Mouse (Mus musculus): ENCODE measurements around the gene Olfr981.
"Not testable (repeated sequence)": the region's sequence is repeated elsewhere in the genome, so short reads cannot be mapped to it uniquely, and the experiment has no call there.

The Olfr981 gene

DNA sequence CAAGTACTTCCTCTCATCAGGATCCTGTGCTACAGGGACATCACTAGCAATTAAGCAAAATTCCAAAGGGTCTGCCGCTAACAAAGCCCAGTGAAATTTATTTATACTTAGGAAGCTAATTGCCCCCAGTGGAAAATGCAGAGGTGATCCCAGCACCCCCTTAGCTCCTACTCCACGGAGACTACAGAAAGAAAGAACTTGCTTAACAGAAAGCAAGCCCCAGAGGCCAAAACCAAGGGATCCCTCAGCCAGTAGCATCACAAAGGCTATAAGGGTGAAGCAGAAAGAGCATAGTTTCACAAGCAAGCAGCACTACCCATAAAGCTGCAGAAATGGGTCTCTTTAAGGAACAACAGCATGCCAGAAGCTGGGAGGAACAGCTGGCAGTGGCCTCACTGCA, at the start of gene Olfr981:
Olfr981 (plus strand) TSS at position 301 of the 400 bp plus-strand sequence.
- DNase-seq = no peak

DNA sequence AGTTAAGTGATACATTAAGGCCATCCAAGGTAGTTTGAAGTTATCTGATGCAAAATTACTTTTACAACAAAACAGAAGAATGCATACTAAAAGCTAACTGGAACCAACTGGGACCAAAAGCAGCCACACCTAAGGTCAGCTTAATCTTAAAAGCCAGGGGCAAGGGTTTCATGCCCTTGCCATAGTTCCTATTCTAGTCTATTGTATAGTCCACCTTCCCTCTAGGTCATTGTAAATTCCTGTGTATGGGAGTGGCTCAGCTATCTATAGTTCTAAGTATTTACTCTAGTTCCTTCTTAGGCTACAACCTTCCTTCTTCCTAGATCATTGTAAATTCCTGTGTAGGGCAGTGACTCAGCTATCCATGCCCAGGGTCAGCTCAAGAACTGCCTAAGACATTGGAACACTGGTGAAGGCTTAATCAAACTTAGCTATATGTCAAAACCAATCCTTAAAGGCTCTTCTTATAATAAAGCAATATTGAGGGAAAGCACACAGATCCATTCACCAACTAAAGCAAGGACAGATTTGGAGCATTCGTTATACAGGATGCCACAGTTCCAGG, 44.6 kb upstream of the Olfr981 start:
- not testable (repeated sequence) for DNase-seq

DNA sequence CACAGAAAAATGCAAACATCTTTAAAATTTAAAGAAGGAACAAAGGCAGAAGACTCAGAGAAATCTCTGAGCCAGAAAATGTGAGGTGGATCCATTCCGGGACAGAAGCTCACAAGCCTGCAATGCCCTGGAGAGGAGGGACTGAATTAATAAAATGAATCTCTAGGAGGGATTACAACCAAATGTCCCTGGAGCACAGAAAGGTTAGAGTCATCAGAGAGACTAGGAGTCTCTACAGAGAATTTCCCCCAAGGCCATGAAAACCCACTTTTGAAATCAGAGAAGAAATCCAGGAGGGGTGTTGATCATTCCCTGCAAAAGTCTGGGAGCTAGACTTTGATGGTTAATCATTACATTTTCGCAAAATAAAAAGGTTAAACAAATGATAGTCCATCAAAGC, 29.5 kb upstream of the Olfr981 start, which contains the start of gene Olfr978:
Olfr978 (plus strand) TSS at position 301 of the 400 bp plus-strand sequence.
- DNase-seq = no peak

DNA sequence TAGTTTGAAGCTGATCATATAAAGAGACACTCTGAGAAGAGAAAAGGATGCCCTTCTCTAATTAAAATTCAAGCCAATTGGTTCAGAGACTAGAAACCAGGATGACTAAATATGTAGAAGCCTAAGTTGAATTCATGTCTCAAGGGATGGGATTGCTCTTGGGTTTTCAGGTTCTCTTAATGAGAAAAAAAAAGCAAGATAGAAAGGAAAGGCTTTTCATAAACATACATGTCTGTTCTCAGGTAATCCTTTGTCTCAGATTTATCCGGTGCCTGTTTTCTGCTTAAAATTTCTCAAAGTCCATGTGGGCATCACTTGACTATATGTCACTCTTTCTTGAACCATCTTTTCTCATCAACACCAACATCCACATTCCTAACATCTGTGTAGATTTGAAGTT, 17.9 kb upstream of the Olfr981 start, which contains the start of gene Olfr979:
Olfr979 (minus strand) TSS at position 101 of the 400 bp plus-strand sequence.
- no peak for DNase-seq

DNA sequence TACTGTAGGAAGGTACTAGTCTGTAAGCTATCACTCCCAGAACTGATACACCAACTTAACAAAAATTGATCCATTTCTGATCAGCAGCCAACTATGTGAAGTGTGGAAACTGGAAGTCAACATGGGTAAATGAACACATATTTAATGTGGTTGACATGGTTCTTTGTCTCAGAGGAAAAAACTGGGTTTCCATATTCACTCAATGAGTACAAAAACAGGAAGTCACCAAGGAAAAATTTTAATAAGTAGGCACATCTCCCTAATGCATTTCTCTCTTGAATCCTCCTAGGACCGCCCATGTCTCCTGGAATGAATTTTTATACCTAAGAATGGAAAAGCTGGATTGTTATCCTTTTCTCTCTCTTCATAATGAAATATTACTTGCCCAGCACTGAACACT, 11.8 kb upstream of the Olfr981 start, which contains the start of gene Olfr980:
Olfr980 (minus strand) TSS at position 101 of the 400 bp plus-strand sequence.
- no peak for DNase-seq

DNA sequence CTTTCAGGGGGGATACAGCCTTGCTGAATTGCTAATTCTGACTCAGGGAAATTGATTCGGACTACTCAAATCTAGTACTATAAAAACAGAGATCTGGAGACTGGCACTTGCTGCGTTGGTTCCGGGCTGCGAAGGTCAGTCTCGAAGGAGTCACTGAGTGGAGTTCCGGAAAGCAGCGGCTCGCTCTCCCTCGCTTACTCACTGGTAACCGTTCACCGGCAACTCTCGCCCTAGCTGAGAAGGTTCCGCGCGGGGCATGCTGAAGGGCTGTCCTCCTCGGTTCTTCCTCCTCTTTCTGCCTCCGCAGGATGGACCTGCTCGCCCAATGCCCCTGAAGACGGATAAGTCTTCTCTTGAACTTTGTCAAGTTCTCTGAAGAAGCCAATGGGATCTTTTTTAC, 28.9 kb downstream of the Olfr981 start:
- DNase-seq = no peak

DNA sequence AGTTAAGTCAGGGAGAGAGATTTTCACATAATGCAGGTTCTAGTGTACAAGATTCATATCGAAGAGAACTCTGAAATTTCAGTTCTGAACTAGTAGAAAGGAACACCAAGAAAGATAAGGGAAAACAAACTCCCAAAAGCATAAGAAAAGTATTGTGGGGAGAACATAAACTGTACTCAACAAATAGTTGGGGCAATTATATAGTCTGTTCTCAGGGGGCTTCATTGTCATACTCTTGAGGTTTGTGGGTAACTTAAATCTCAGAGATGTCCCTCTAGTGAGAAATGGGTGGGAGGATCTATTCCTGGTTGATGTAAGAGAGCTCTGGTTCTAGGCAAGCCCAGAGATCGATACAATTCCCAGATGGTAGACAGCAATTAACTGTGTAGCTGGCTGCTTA, 52.3 kb downstream of the Olfr981 start, which contains the start of gene Olfr982:
Olfr982 (plus strand) TSS at position 301 of the 400 bp plus-strand sequence.
- no peak for DNase-seq

All from thymus, postnatal 25 days (tissue).